Mouse (Mus musculus): ENCODE measurements around the gene Plekhh1. TPM values are rescaled to one million over a fixed set of nuclear protein-coding genes. Genes with fewer than 3 reads are reported as not detected.

Gene Plekhh1
- total and polyA plus RNA-seq, 3 experiments = 0.27 to 1.9 (median 0.69) TPM

- in situ Hi-C loops (cut with MboI; ENCODE audit: low pct_ligation_motif_present, low pct_unique_long_range_greater_than_20kb, low sequenced_read_pairs) = loop anchor here (25.0 kb wide), 1 partner anchor 916 kb away; the partner anchor contains the start of gene Gm6657
- H3K27ac ChIP-seq (ENCODE audit: insufficient read depth, low read depth) = no peak overlapping the region
- H3K4me2 ChIP-seq (ENCODE audit: insufficient read depth, low read depth, poor library complexity, severe bottlenecking) = no peak overlapping the region
- no peaks in the 10 kb centered on the region for H3K9me3 ChIP-seq (replicated peaks; ENCODE audit: low read length)
- H3K79me2 ChIP-seq (replicated peaks; ENCODE audit: control insufficient read depth, extremely low read depth, insufficient read depth, poor library complexity, severe bottlenecking) = no peaks in the 10 kb centered on the region
- no peaks in the 10 kb centered on the region for H3K36me3 ChIP-seq (replicated peaks in 1 of 2; ENCODE audit: control insufficient read depth in 1 of 2, insufficient read depth in 1 of 2, low read length in 1 of 2)
- H3K4me1 ChIP-seq (ENCODE audit: control insufficient read depth in 1 of 2, insufficient read depth in 2 of 2) = peaks cover 2 to 8% of the 10 kb centered on the region in 2 experiments; a peak in 2 of 4 replicates
- H3K4me3 ChIP-seq (replicated peaks in 1 of 3; ENCODE audit: low read depth in 2 of 3, low read length in 2 of 3, poor library complexity in 1 of 3) = no peak overlapping the region
- no peak for DNase-seq (ENCODE audit: extremely low read depth)
- no peak overlapping the region for H3K9ac ChIP-seq (ENCODE audit: insufficient read depth, low read depth)
- TF ChIP-seq IRF4 (IDR thresholded peaks at IDR 0.05; ENCODE audit: low read depth, low read length) = no peak
- TF ChIP-seq MEF2A (IDR thresholded peaks at IDR 0.05; ENCODE audit: borderline replicate concordance, low read depth, low read length) = no peak
- no peak for TF ChIP-seq JUN (IDR thresholded peaks at IDR 0.05; ENCODE audit: insufficient read depth, low read depth, low read length)
- no peak for TF ChIP-seq RAD21 (IDR thresholded peaks at IDR 0.05; ENCODE audit: low read depth, low read length)
- no peak for TF ChIP-seq CHD2 (IDR thresholded peaks at IDR 0.05; ENCODE audit: low read length)
- TF ChIP-seq HCFC1 (IDR thresholded peaks at IDR 0.05; ENCODE audit: low read depth, low read length) = no peak
- no peaks in the 10 kb centered on the region for H3K27me3 ChIP-seq (replicated peaks)
- dilution Hi-C loops (cut with MboI; ENCODE audit: extremely low pct_ligation_motif_present, extremely low pct_unique_long_range_greater_than_20kb, low sequenced_read_pairs) = no loop called here
These were observed 74.8 kb downstream of the Plekhh1 start for GRCm38 (mm10) chr12:79103773-79104172.

- in situ Hi-C loops (cut with MboI; ENCODE audit: low pct_ligation_motif_present, low pct_unique_long_range_greater_than_20kb, low sequenced_read_pairs) = loop anchor here (25.0 kb wide), 1 partner anchor 917 kb away; the partner anchor contains the start of gene Gm6657
- H3K27me3 ChIP-seq (replicated peaks) = no peaks in the 10 kb centered on the region
- H3K4me2 ChIP-seq (ENCODE audit: insufficient read depth, low read depth, poor library complexity, severe bottlenecking) = no peak overlapping the region
- peaks cover 2 to 15% of the 10 kb centered on the region in 2 experiments; a peak in 2 of 4 replicates for H3K4me1 ChIP-seq (ENCODE audit: control insufficient read depth in 1 of 2, insufficient read depth in 2 of 2)
- H3K4me3 ChIP-seq (replicated peaks in 1 of 3; ENCODE audit: low read depth in 2 of 3, low read length in 2 of 3, poor library complexity in 1 of 3) = no peak overlapping the region
- dilution Hi-C loops (cut with MboI; ENCODE audit: extremely low pct_ligation_motif_present, extremely low pct_unique_long_range_greater_than_20kb, low sequenced_read_pairs) = no loop called here
- H3K9ac ChIP-seq (ENCODE audit: insufficient read depth, low read depth) = no peak overlapping the region
- H3K36me3 ChIP-seq (replicated peaks in 1 of 2; ENCODE audit: control insufficient read depth in 1 of 2, insufficient read depth in 1 of 2, low read length in 1 of 2) = no peaks in the 10 kb centered on the region
- no peak overlapping the region for H3K27ac ChIP-seq (ENCODE audit: insufficient read depth, low read depth)
- no peak for TF ChIP-seq ZKSCAN1 (IDR thresholded peaks at IDR 0.05; ENCODE audit: borderline replicate concordance, low read depth, low read length)
- no peak for TF ChIP-seq HCFC1 (IDR thresholded peaks at IDR 0.05; ENCODE audit: low read depth, low read length)
- no peak for TF ChIP-seq BHLHE40 (IDR thresholded peaks at IDR 0.05; ENCODE audit: low read depth, low read length)
- no peak for TF ChIP-seq MEF2A (IDR thresholded peaks at IDR 0.05; ENCODE audit: borderline replicate concordance, low read depth, low read length)
- no peak for TF ChIP-seq KAT2A (IDR thresholded peaks at IDR 0.05; ENCODE audit: insufficient replicate concordance, low read length)
- no peak for TF ChIP-seq MAX (IDR thresholded peaks at IDR 0.05; ENCODE audit: low read length)
- no peak for TF ChIP-seq TCF12 (IDR thresholded peaks at IDR 0.05; ENCODE audit: low read depth, low read length)
- no peak for TF ChIP-seq ETS1 (conservative IDR thresholded peaks at IDR 0.05; ENCODE audit: low read depth, low read length)
- TF ChIP-seq GABPA (IDR thresholded peaks at IDR 0.05; ENCODE audit: insufficient replicate concordance, low read depth, low read length) = no peak
- no peak for TF ChIP-seq USF1 (IDR thresholded peaks at IDR 0.05; ENCODE audit: low read depth, low read length)
- no peaks in the 10 kb centered on the region for H3K9me3 ChIP-seq (replicated peaks; ENCODE audit: low read length)
- H3K79me2 ChIP-seq (replicated peaks; ENCODE audit: control insufficient read depth, extremely low read depth, insufficient read depth, poor library complexity, severe bottlenecking) = no peaks in the 10 kb centered on the region
- no peak for DNase-seq (ENCODE audit: extremely low read depth)
These were observed 75.6 kb downstream of the Plekhh1 start for GRCm38 (mm10) chr12:79104544-79104943.
